Mouse (Mus musculus): ENCODE measurements around the gene Col6a5. TPM values are rescaled to one million over a fixed set of nuclear protein-coding genes. Genes with fewer than 3 reads are reported as not detected.

Col6a5 gene
- total and polyA plus RNA-seq, 3 experiments = under 0.01 TPM; not detected in 2

DNA sequence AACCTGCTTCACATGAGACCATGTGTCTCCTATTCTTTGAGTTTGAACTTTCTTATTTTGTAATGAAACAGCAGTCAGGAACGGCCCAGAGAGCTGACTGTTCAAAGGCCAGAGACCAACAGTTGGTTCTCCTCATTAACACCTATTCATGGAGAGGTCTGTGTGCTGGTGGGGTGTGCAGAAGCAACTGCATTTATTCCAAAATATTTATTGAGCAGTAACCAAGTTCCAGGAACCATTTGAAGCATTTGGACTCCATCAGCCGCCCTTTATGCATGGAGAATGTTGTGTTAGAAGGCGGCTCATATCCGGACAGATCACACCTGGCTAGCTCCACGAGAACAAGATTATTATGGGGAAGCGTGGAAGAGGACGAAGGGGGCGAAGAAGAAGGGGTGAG, 18.0 kb upstream of the Col6a5 start:
- Histone ChIP-seq H3K79me2 (replicated peaks; ENCODE audit: control insufficient read depth, extremely low read depth, insufficient read depth, poor library complexity, severe bottlenecking) (no peaks in the 10 kb centered on the region), H3K9me3 (replicated peaks; ENCODE audit: low read length) (peaks cover 2% of the 10 kb centered on the region), H3K27ac (ENCODE audit: insufficient read depth, low read depth) (no peak overlapping the region), H3K4me1 (ENCODE audit: control insufficient read depth in 1 of 2, insufficient read depth in 2 of 2) (no peaks in the 10 kb centered on the region; a peak in 1 of 4 replicates), H3K4me3 (replicated peaks in 1 of 3; ENCODE audit: low read depth in 2 of 3, low read length in 2 of 3, poor library complexity in 1 of 3) (no peak overlapping the region), H3K4me2 (ENCODE audit: insufficient read depth, low read depth, poor library complexity, severe bottlenecking) (no peak overlapping the region), H3K36me3 (replicated peaks in 1 of 2; ENCODE audit: control insufficient read depth in 1 of 2, insufficient read depth in 1 of 2, low read length in 1 of 2) (no peaks in the 10 kb centered on the region), H3K9ac (ENCODE audit: insufficient read depth, low read depth) (no peak overlapping the region), H3K27me3 (replicated peaks) (peaks cover 22% of the 10 kb centered on the region)
- no peak for DNase-seq (ENCODE audit: extremely low read depth)
- TF ChIP-seq UBTF (IDR thresholded peaks at IDR 0.05; ENCODE audit: low read depth, low read length) (no peak), SMC3 (IDR thresholded peaks at IDR 0.05; ENCODE audit: low read depth, low read length) (no peak), JUND (conservative IDR thresholded peaks at IDR 0.05; ENCODE audit: low read depth, low read length) (no peak), RAD21 (IDR thresholded peaks at IDR 0.05; ENCODE audit: low read depth, low read length) (no peak), TCF12 (IDR thresholded peaks at IDR 0.05; ENCODE audit: low read depth, low read length) (no peak), GABPA (IDR thresholded peaks at IDR 0.05; ENCODE audit: insufficient replicate concordance, low read depth, low read length) (no peak), USF2 (conservative IDR thresholded peaks at IDR 0.05; ENCODE audit: low read depth, low read length) (no peak), MYC (IDR thresholded peaks at IDR 0.05; ENCODE audit: low read depth, low read length) (no peak), ZC3H11A (IDR thresholded peaks at IDR 0.05; ENCODE audit: low read depth, low read length) (no peak), EP300 (IDR thresholded peaks at IDR 0.05; ENCODE audit: low read length) (no peak), CTCF (conservative IDR thresholded peaks at IDR 0.05 in 1 of 2, IDR thresholded peaks at IDR 0.05 in 1 of 2; ENCODE audit: low read depth in 2 of 2, low read length in 2 of 2) (no peak), ETS1 (conservative IDR thresholded peaks at IDR 0.05; ENCODE audit: low read depth, low read length) (no peak), IRF4 (IDR thresholded peaks at IDR 0.05; ENCODE audit: low read depth, low read length) (no peak), MXI1 (IDR thresholded peaks at IDR 0.05; ENCODE audit: low read depth, low read length) (no peak), PAX5 (IDR thresholded peaks at IDR 0.05; ENCODE audit: low read length) (no peak), JUN (IDR thresholded peaks at IDR 0.05; ENCODE audit: insufficient read depth, low read depth, low read length) (no peak), SIN3A (IDR thresholded peaks at IDR 0.05; ENCODE audit: low read length) (no peak), MAFK (IDR thresholded peaks at IDR 0.05; ENCODE audit: insufficient replicate concordance, low read length) (no peak), NELFE (IDR thresholded peaks at IDR 0.05; ENCODE audit: low read depth, low read length) (no peak)
- dilution Hi-C loops (cut with MboI; ENCODE audit: extremely low pct_ligation_motif_present, extremely low pct_unique_long_range_greater_than_20kb, low sequenced_read_pairs) = no loop called here
- in situ Hi-C loops (cut with MboI; ENCODE audit: low pct_ligation_motif_present, low pct_unique_long_range_greater_than_20kb, low sequenced_read_pairs) = loop anchor here (25.0 kb wide), 1 partner anchor 291 kb away; no protein-coding TSS in a partner anchor

DNA sequence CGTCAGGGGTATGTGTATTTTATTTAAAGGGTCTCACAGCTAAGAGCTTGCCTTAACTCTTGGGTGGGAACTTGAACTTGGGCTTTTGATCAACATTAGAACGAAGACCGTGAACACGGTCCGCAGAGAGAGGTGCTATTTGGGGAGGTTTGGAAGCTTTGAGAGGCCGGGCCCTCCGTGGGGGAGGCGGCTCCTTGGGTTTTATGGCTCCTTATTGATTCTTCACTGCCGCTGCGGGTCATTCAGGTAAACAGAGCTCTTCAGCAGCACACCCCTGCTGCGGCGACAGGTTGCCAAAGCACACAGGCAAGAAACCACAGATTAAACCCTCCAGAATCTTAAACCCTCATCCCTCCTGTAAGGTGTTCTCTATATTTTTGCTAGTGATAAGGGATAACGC, 16.4 kb upstream of the Col6a5 start:
- DNase-seq (ENCODE audit: extremely low read depth) = no peak

More for the DNA sequence above, 16.4 kb upstream of the Col6a5 start:
- TF ChIP-seq USF1 (IDR thresholded peaks at IDR 0.05; ENCODE audit: low read depth, low read length) = no peak
- TF ChIP-seq E2F4 (IDR thresholded peaks at IDR 0.05; ENCODE audit: insufficient replicate concordance, low read depth, low read length) = no peak
- no peak for TF ChIP-seq PAX5 (IDR thresholded peaks at IDR 0.05; ENCODE audit: low read length)
- TF ChIP-seq TBP (conservative IDR thresholded peaks at IDR 0.05; ENCODE audit: low read depth, low read length) = no peak
- no peak for TF ChIP-seq USF2 (conservative IDR thresholded peaks at IDR 0.05; ENCODE audit: low read depth, low read length)
- TF ChIP-seq MXI1 (IDR thresholded peaks at IDR 0.05; ENCODE audit: low read depth, low read length) = no peak
- no peak for TF ChIP-seq MYC (IDR thresholded peaks at IDR 0.05; ENCODE audit: low read depth, low read length)
- TF ChIP-seq HCFC1 (IDR thresholded peaks at IDR 0.05; ENCODE audit: low read depth, low read length) = no peak
- TF ChIP-seq SMC3 (IDR thresholded peaks at IDR 0.05; ENCODE audit: low read depth, low read length) = no peak
- TF ChIP-seq BHLHE40 (IDR thresholded peaks at IDR 0.05; ENCODE audit: low read depth, low read length) = no peak
- TF ChIP-seq MAFK (IDR thresholded peaks at IDR 0.05; ENCODE audit: insufficient replicate concordance, low read length) = no peak
- no peak for TF ChIP-seq GABPA (IDR thresholded peaks at IDR 0.05; ENCODE audit: insufficient replicate concordance, low read depth, low read length)
- TF ChIP-seq ZKSCAN1 (IDR thresholded peaks at IDR 0.05; ENCODE audit: borderline replicate concordance, low read depth, low read length) = no peak
- no peak for TF ChIP-seq ZC3H11A (IDR thresholded peaks at IDR 0.05; ENCODE audit: low read depth, low read length)
- TF ChIP-seq MAZ (IDR thresholded peaks at IDR 0.05; ENCODE audit: low read depth, low read length) = no peak
- TF ChIP-seq SIN3A (IDR thresholded peaks at IDR 0.05; ENCODE audit: low read length) = no peak
- peaks cover 2% of the 10 kb centered on the region for H3K9me3 ChIP-seq (replicated peaks; ENCODE audit: low read length)
- peaks cover 29% of the 10 kb centered on the region for H3K27me3 ChIP-seq (replicated peaks)
- no peaks in the 10 kb centered on the region for H3K36me3 ChIP-seq (replicated peaks in 1 of 2; ENCODE audit: control insufficient read depth in 1 of 2, insufficient read depth in 1 of 2, low read length in 1 of 2)
- H3K4me1 ChIP-seq (ENCODE audit: control insufficient read depth in 1 of 2, insufficient read depth in 2 of 2) = no peaks in the 10 kb centered on the region; a peak in 1 of 4 replicates
- H3K4me3 ChIP-seq (replicated peaks in 1 of 3; ENCODE audit: low read depth in 2 of 3, low read length in 2 of 3, poor library complexity in 1 of 3) = no peak overlapping the region
- H3K27ac ChIP-seq (ENCODE audit: insufficient read depth, low read depth) = no peak overlapping the region
- dilution Hi-C loops (cut with MboI; ENCODE audit: extremely low pct_ligation_motif_present, extremely low pct_unique_long_range_greater_than_20kb, low sequenced_read_pairs) (no loop called here), in situ Hi-C loops (cut with MboI; ENCODE audit: low pct_ligation_motif_present, low pct_unique_long_range_greater_than_20kb, low sequenced_read_pairs) (loop anchor here (25.0 kb wide), 1 partner anchor 290 kb away; no protein-coding TSS in a partner anchor)
- no peak overlapping the region for H3K4me2 ChIP-seq (ENCODE audit: insufficient read depth, low read depth, poor library complexity, severe bottlenecking)
- H3K79me2 ChIP-seq (replicated peaks; ENCODE audit: control insufficient read depth, extremely low read depth, insufficient read depth, poor library complexity, severe bottlenecking) = no peaks in the 10 kb centered on the region
- H3K9ac ChIP-seq (ENCODE audit: insufficient read depth, low read depth) = no peak overlapping the region

Data from CH12.LX (cell line).